Mouse (Mus musculus) adrenal gland, postnatal 4 days (tissue): ENCODE measurements at regions not wholly inside any gene's neighbourhood (a gene's known extent, or its start where the extent isn't known, plus 50 kb on each side); places are given as distances from the start of the nearest gene placed in this dataset.

Experiments
- DNase-seq, 2 experiments: peaks; one replicate each; pipeline ENCODE4 v3.0.0; 2021 to 2022; ENCODE audit warnings: low spot score in 2 of 2, mixed read lengths in 2 of 2

GRCm38 (mm10) chr14:80789131-80789530 is 805.2 kb downstream of the Olfm4 start:
- no peak for DNase-seq

DNA sequence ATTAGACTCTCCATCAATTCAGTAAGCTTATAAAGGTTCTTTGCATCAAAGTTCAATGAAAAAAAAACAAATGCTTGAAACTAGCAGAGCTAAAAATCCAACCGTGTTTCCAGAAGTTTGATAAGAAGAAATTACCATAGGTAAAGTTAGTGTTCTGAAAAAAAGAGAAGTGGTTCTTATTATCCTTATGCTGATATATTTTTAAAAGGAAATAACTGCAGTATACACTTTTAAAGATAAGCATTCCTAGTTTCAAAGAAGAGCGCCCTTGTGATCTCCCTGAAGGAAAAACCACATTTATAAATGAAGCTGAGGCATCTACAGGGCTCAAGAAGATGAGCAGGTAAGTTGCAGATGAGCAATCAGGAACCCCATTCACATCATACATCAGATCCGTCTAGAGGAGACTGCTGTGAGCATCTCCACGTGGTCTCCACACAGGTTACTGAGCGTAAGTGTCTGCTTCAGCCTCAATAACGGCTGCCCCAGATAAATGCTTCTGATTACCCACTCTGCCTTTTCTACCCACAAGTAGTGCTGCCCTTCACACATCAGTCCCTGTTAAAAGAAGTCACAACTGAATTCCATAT is 815.6 kb downstream of the Olfm4 start:
- no peak for DNase-seq

GRCm38 (mm10) chr14:80830476-80830875 is 846.6 kb downstream of the Olfm4 start:
- DNase-seq: no peak

- DNase-seq: no peak
Observed at GRCm38 (mm10) chr14:80844550-80844949, 860.7 kb downstream of the Olfm4 start.

DNA sequence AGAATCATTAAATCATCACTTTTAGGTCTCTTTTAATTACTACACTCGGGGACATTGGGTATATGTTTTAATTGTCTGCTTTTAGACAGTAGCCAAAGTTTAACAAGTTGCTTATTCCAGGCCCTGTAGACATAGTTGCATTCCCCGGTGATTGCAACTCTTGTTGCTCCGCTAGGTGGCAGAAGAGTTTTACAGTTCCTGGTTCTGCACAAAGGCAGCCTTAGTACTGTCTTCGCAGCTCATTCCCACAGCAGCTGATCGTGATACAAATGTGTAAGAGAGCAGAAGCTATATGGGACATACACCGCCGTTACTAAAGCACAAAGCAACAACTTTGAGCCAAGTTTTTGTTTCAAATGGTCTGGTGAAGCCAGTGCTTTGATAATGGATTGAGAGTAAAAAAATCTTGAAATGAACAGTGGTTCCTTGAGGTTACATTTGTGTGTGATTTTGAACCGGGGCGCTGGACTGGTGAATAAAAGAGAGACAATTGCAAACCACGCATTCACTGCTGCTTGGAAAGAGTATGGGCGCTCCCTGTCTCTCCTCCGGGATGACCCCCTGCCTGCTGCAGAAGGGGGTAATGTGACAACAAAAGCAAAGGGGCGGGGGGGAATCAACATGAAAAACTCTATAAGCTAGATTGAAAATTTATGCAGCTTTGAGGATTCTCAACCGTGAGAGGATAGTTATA is 861.8 kb downstream of the Olfm4 start:
- peak in 1 of 2 experiments; percentile 22 for DNase-seq

GRCm38 (mm10) chr14:80846420-80847083 is 862.7 kb downstream of the Olfm4 start:
- no peak for DNase-seq
